Mouse (Mus musculus) ovary, postnatal 14 days (tissue): Measurements from ENCODE around the gene Dpf2.
A peak's percentile ranks its signal among the peaks of the same experiment; 100 is the strongest.

Experiments used
- DNase-seq: peaks from one replicate; pipeline ENCODE4 v3.0.0; 2022; ENCODE audit warnings: low spot score

Gene Dpf2

GRCm38 (mm10) chr19:5862335-5863085 is 50.3 kb downstream of the Dpf2 start:
- DNase-seq: no peak

- no peak for DNase-seq
These were observed 56.2 kb downstream of the Dpf2 start for GRCm38 (mm10) chr19:5856604-5857003.

GRCm38 (mm10) chr19:5852035-5852722 is 60.6 kb downstream of the Dpf2 start:
- no peak for DNase-seq

GRCm38 (mm10) chr19:5851481-5851971 is 61.3 kb downstream of the Dpf2 start:
- no peak for DNase-seq

- DNase-seq: no peak
These were observed 62.0 kb downstream of the Dpf2 start for GRCm38 (mm10) chr19:5850860-5851259.

GRCm38 (mm10) chr19:5849843-5850527 is 62.8 kb downstream of the Dpf2 start:
- DNase-seq: peak; percentile 93

- DNase-seq: no peak
These were observed 63.8 kb downstream of the Dpf2 start for GRCm38 (mm10) chr19:5848826-5849672.

- no peak for DNase-seq
These were observed 64.6 kb downstream of the Dpf2 start for GRCm38 (mm10) chr19:5848032-5848825.

GRCm38 (mm10) chr19:5847306-5847796 is 65.5 kb downstream of the Dpf2 start:
- no peak for DNase-seq

GRCm38 (mm10) chr19:5846557-5847305 is 66.1 kb downstream of the Dpf2 start:
- DNase-seq: peak; percentile 62
